Mouse (Mus musculus) cortical plate, adult 2 months (tissue): ENCODE results near the gene H2-Aa. TPM values are rescaled to one million over a fixed set of nuclear protein-coding genes. Genes with fewer than 3 reads are reported as not detected.

ENCODE experiments used
- H3K27ac ChIP-seq: fragments of 200-500 bp; 2 replicates; pipeline ENCODE4 v1.5.1; 2012; ENCODE audit warnings: low read length, control low read depth, inconsistent platforms; ENCODE audit not compliant: insufficient read depth
- H3K4me1 ChIP-seq: fragments of 200-500 bp; 2 replicates; pipeline ENCODE4 v1.6.1; 2011; ENCODE audit warnings: low read length; ENCODE audit not compliant: control insufficient read depth, insufficient read depth
- H3K4me3 ChIP-seq: fragments of 200-500 bp; 2 replicates; pipeline ENCODE4 v1.5.1; 2011; ENCODE audit warnings: mild to moderate bottlenecking, low read length, control low read depth; ENCODE audit not compliant: insufficient read depth
- CTCF ChIP-seq: fragments of 200-500 bp; IDR thresholded peaks from 2 replicates; pipeline ENCODE4 v1.5.1; 2011; ENCODE audit warnings: mild to moderate bottlenecking, control low read depth, low read length; ENCODE audit not compliant: insufficient read depth; ENCODE audit errors: extremely low read depth
- POLR2A ChIP-seq: fragments of 200-500 bp; IDR thresholded peaks from 2 replicates; pipeline ENCODE4 v1.6.1; 2011; ENCODE audit warnings: mild to moderate bottlenecking, low read length, control low read depth; ENCODE audit not compliant: insufficient read depth; ENCODE audit errors: extremely low read depth
- polyA plus RNA-seq: library from polyadenylated mRNA; depleted of rRNA; stranded (reverse); fragments of >200 nt; gene quantifications from 2 replicates; pipeline ENCODE4 v1.2.3, GENCODE M21; 2012; rRNA removed

The H2-Aa gene
- polyA plus RNA-seq, 1 experiment: 2.9 TPM

DNA sequence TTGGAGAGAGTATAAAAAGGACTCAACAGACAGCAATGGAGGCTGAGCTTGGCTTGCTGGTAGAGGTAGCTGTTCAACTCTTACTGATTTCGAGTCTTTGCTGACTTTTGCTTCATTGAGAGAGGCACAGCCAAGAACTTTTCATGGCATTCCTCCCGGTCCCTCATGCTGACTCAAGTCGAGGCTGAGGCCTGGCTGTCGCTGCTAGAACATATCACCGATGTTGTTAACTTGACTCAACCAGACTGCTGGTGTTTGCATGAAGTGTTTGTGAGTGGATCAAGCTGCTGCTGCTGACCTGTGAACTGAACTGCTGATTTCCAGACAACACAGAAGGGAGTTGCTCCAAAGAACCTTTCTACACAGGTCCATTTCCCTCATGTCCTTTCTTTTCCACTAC lies 50.9 kb downstream of the H2-Aa start:
- no peak overlapping the region for H3K4me3 ChIP-seq
- TF ChIP-seq CTCF (no peak), POLR2A (no peak)

DNA sequence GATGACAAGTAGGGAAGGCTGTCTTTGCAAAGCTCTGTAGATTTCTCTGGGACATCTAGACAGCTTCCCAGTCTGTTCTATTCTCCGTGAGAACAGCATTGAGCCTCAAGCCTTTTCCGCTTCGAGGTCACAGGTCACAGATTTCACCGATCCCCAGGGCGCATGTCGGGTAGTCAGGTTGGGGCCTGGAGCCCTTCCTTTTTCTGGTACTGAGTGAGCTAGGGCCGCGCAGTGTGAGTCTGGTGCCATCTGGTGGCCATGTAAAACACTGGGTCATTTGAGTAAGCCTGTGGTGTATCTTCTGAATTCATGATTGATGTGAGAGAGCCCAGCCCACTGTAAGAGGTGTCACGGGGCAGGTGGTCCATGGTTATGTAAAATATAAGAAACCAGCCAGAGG lies 52.7 kb downstream of the H2-Aa start:
- Histone ChIP-seq H3K27ac (no peak overlapping the region), H3K4me3 (no peak overlapping the region), H3K4me1 (no peaks in the 10 kb centered on the region)
- TF ChIP-seq POLR2A (no peak), CTCF (peak; percentile 86)

More for the DNA sequence above, 50.9 kb downstream of the H2-Aa start:
- Histone ChIP-seq H3K27ac (no peak overlapping the region), H3K4me1 (no peaks in the 10 kb centered on the region)

Other genes starting within 250 kb of the H2-Aa start
- 9.3 and 12.1 TPM in 2 replicates for gene Col11a2, start 248.4 kb downstream of the H2-Aa start, polyA plus RNA-seq
- 1.4 and 1.7 TPM in 2 replicates for gene H2-Oa, start 195.5 kb downstream of the H2-Aa start, polyA plus RNA-seq
- 27.3 and 29.4 TPM in 2 replicates for gene H2-DMa, start 168.3 kb downstream of the H2-Aa start, polyA plus RNA-seq
- 181 and 184 TPM in 2 replicates for gene Brd2, start 165.2 kb downstream of the H2-Aa start, polyA plus RNA-seq
- 0.79 and 0.84 TPM in 2 replicates for gene H2-DMb2, start 144.5 kb downstream of the H2-Aa start, polyA plus RNA-seq
- 3.6 and 4.5 TPM in 2 replicates for gene H2-DMb1, start 134.8 kb downstream of the H2-Aa start, polyA plus RNA-seq
- gene Tap1, start 100.3 kb downstream of the H2-Aa start, polyA plus RNA-seq: 2.7 and 3.4 TPM in 2 replicates
- 3.0 and 3.8 TPM in 2 replicates for gene Psmb9, start 100.1 kb downstream of the H2-Aa start, polyA plus RNA-seq
- 8.7 and 10.1 TPM in 2 replicates for gene Psmb8, start 90.1 kb downstream of the H2-Aa start, polyA plus RNA-seq
- 7.9 and 8.3 TPM in 2 replicates for gene Tap2, start 84.3 kb downstream of the H2-Aa start, polyA plus RNA-seq
- gene H2-Ob, start 48.9 kb downstream of the H2-Aa start, polyA plus RNA-seq: 1.0 and 1.5 TPM in 2 replicates
- 3.1 and 3.6 TPM in 2 replicates for gene H2-Ab1, start 30.1 kb downstream of the H2-Aa start, polyA plus RNA-seq
- 3.2 and 3.3 TPM in 2 replicates for gene H2-Eb1, start 18.0 kb upstream of the H2-Aa start, polyA plus RNA-seq
- 0.04 TPM in 1 of 2 replicates, not detected in the other for gene H2-Eb2, start 37.8 kb upstream of the H2-Aa start, polyA plus RNA-seq
- not detected in 2 replicates for gene Btnl2, start 67.0 kb upstream of the H2-Aa start, polyA plus RNA-seq
- gene Btnl1, start 89.3 kb upstream of the H2-Aa start, polyA plus RNA-seq: 0.04 TPM in 1 of 2 replicates, not detected in the other
- 7.4 and 8.7 TPM in 2 replicates for gene BC051142, start 111.0 kb upstream of the H2-Aa start, polyA plus RNA-seq
- gene Btnl4, start 189.5 kb upstream of the H2-Aa start, polyA plus RNA-seq: not detected in 2 replicates
- gene Btnl6, start 229.5 kb upstream of the H2-Aa start, polyA plus RNA-seq: not detected in 2 replicates